Mouse (Mus musculus): ENCODE data around the gene Cchcr1.

DNA sequence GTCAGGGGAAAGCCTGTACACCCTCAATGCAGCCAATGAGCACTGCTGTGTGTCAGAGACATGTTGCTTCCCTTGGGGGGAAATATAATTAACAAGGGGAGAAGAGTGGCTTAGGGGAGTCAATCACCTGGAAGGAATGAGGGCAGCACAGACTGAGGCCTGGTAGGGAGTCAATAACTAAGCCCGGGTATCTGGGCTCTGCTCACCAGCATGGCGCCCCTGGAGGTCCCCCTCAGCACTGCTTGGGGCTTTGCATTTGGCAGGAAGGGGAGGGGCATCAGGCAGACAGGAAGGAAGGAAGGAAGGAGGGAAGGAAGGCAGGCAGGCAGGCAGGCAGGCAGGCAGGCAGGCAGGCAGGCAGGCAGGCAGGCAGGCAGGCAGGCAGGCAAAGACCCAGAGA, 30.6 kb downstream of the Cchcr1 start:
- TF ChIP-seq POLR2A (IDR thresholded peaks at IDR 0.05; ENCODE audit: control insufficient read depth, extremely low read depth, insufficient read depth, low read length, poor library complexity) (no peak), CTCF (IDR thresholded peaks at IDR 0.05; ENCODE audit: borderline replicate concordance, control insufficient read depth, extremely low read depth, insufficient read depth, low read length, poor library complexity) (no peak)

Data from thymus, adult 2 months (tissue).